Mouse (Mus musculus): ENCODE measurements around the gene Slc39a5. TPM values are rescaled to one million over a fixed set of nuclear protein-coding genes. Genes with fewer than 3 reads are reported as not detected.

Slc39a5 gene
- total RNA-seq, 1 experiment from 2014 or later: not detected

- ATAC-seq (replicated peaks; ENCODE audit: low read depth, poor library complexity, severe bottlenecking): peak; percentile 77
These were observed 10.4 kb upstream of the Slc39a5 start, which contains the start of the genes Nabp2 and Rnf41 for GRCm38 (mm10) chr10:128411211-128412054. TSS of gene Nabp2 (minus strand) at chr10:128411492. TSS of gene Rnf41 (plus strand) at chr10:128411657.

- ATAC-seq (replicated peaks; ENCODE audit: low read depth, poor library complexity, severe bottlenecking): no peak
These were observed 9.5 kb upstream of the Slc39a5 start for GRCm38 (mm10) chr10:128410560-128410845.

- peak; percentile 86 for ATAC-seq (replicated peaks; ENCODE audit: low read depth, poor library complexity, severe bottlenecking)
These were observed 8.9 kb upstream of the Slc39a5 start for GRCm38 (mm10) chr10:128409692-128410559.

- no peak for ATAC-seq (replicated peaks; ENCODE audit: low read depth, poor library complexity, severe bottlenecking)
These were observed 7.8 kb upstream of the Slc39a5 start for GRCm38 (mm10) chr10:128408591-128409535.

GRCm38 (mm10) chr10:128403931-128404330 lies 2.9 kb upstream of the Slc39a5 start:
- no peak for ATAC-seq (replicated peaks; ENCODE audit: low read depth, poor library complexity, severe bottlenecking)

GRCm38 (mm10) chr10:128401638-128402037 lies 609 bp upstream of the Slc39a5 start:
- ATAC-seq (replicated peaks; ENCODE audit: low read depth, poor library complexity, severe bottlenecking): no peak

- no peak for ATAC-seq (replicated peaks; ENCODE audit: low read depth, poor library complexity, severe bottlenecking)
These were observed 691 bp downstream of the Slc39a5 start for GRCm38 (mm10) chr10:128400338-128400737.

- ATAC-seq (replicated peaks; ENCODE audit: low read depth, poor library complexity, severe bottlenecking): no peak
These were observed 3.6 kb downstream of the Slc39a5 start for GRCm38 (mm10) chr10:128397466-128397865.

- ATAC-seq (replicated peaks; ENCODE audit: low read depth, poor library complexity, severe bottlenecking): no peak
These were observed 4.2 kb downstream of the Slc39a5 start for GRCm38 (mm10) chr10:128396716-128397264.

- ATAC-seq (replicated peaks; ENCODE audit: low read depth, poor library complexity, severe bottlenecking): no peak
These were observed 4.9 kb downstream of the Slc39a5 start for GRCm38 (mm10) chr10:128396017-128396673.

GRCm38 (mm10) chr10:128391850-128392249 lies 9.2 kb downstream of the Slc39a5 start:
- ATAC-seq (replicated peaks; ENCODE audit: low read depth, poor library complexity, severe bottlenecking): no peak

GRCm38 (mm10) chr10:128390366-128390765 lies 10.7 kb downstream of the Slc39a5 start:
- ATAC-seq (replicated peaks; ENCODE audit: low read depth, poor library complexity, severe bottlenecking): no peak

GRCm38 (mm10) chr10:128389570-128389969 lies 11.5 kb downstream of the Slc39a5 start:
- ATAC-seq (replicated peaks; ENCODE audit: low read depth, poor library complexity, severe bottlenecking): peak; percentile 45

GRCm38 (mm10) chr10:128388941-128389340 lies 12.1 kb downstream of the Slc39a5 start:
- no peak for ATAC-seq (replicated peaks; ENCODE audit: low read depth, poor library complexity, severe bottlenecking)

GRCm38 (mm10) chr10:128385902-128386301 lies 15.1 kb downstream of the Slc39a5 start:
- no peak for ATAC-seq (replicated peaks; ENCODE audit: low read depth, poor library complexity, severe bottlenecking)

- ATAC-seq (replicated peaks; ENCODE audit: low read depth, poor library complexity, severe bottlenecking): no peak
These were observed 18.5 kb downstream of the Slc39a5 start for GRCm38 (mm10) chr10:128382482-128382881.

- ATAC-seq (replicated peaks; ENCODE audit: low read depth, poor library complexity, severe bottlenecking): 0 out of 2 replicates have a peak, but pooled peaks have one; percentile 36
These were observed 20.5 kb downstream of the Slc39a5 start for GRCm38 (mm10) chr10:128380565-128380964.

- no peak for ATAC-seq (replicated peaks; ENCODE audit: low read depth, poor library complexity, severe bottlenecking)
These were observed 21.8 kb downstream of the Slc39a5 start for GRCm38 (mm10) chr10:128379260-128379659.

GRCm38 (mm10) chr10:128378462-128378861 lies 22.6 kb downstream of the Slc39a5 start:
- ATAC-seq (replicated peaks; ENCODE audit: low read depth, poor library complexity, severe bottlenecking): no peak

All from common myeloid progenitor, adult 5-6 weeks (primary cell).